Mouse (Mus musculus) layer of hippocampus, adult 2 months (tissue): ENCODE data around the gene Lrch4. TPM values are rescaled to one million over a fixed set of nuclear protein-coding genes. Genes with fewer than 3 reads are reported as not detected.
A peak's percentile ranks its signal among the peaks of the same experiment; 100 is the strongest.

ENCODE experiments used
- DNase-seq, 2 experiments: peaks; one replicate each; pipeline ENCODE4 v3.0.0; 2022; ENCODE audit warnings: low spot score in 2 of 2
- H3K27ac ChIP-seq: fragments of 200-600 bp; 2 replicates; pipeline ENCODE4 v1.8.1; 2022
- H3K4me3 ChIP-seq: fragments of 200-600 bp; 2 replicates; pipeline ENCODE4 v1.8.1; 2022; ENCODE audit warnings: mild to moderate bottlenecking
- CTCF ChIP-seq: fragments of 200-600 bp; conservative IDR thresholded peaks from 2 replicates; pipeline ENCODE4 v1.8.1; 2022; ENCODE audit warnings: antibody characterized with exemption, mild to moderate bottlenecking, moderate library complexity
- total RNA-seq, 2 experiments: library from RNA; stranded (reverse); gene quantifications; 2 replicates each; pipeline ENCODE4 v1.2.3; 2021

The Lrch4 gene
- total RNA-seq, 2 experiments from 2014 or later: 25.4 to 28.1 TPM

DNA sequence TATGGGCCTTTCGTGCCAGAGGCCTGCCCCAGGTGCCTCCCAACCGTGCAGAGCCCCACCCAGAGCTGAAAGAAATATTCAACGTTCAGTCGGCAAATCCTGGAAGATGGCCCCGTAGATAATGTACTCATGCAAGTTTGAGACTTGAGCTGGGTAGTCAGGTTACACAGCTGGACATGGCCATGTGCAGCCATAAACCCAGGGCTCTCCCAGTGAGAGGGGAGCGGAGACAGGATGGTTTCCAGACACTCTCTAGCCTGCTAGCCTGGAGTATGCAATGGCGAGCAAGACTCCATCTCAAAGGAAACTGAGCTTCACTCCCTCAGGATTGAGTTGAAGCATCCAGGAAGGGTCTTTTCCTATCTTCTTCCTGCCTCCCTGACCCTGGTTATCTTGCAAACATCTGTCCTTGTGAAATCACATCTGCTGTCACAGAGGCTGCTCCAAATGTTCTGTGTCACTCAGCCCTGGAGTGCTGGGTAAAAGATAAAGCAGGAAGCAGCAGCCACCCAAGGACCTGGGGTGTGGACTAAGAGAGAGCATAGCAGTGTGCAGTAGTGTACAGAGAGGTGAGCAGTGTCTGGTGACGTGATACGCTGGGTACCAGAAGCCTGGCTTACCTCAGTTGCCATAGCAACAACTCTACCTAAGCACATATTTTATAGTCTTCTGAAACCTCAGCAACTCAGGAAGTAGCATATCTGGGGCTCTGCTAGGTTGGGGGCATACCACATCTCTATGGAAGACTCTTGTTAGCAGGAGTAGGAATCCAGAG lies 19.1 kb downstream of the Lrch4 start:
- no peak overlapping the region for H3K4me3 ChIP-seq
- no peak overlapping the region for H3K27ac ChIP-seq
- no peak for TF ChIP-seq CTCF
- DNase-seq: no peak

- TF ChIP-seq CTCF: no peak
- no peak overlapping the region for H3K27ac ChIP-seq
- no peak for DNase-seq
- no peak overlapping the region for H3K4me3 ChIP-seq
Observed at GRCm38 (mm10) chr5:137649251-137649650, 20.3 kb downstream of the Lrch4 start.

GRCm38 (mm10) chr5:137649669-137650571 lies 21.0 kb downstream of the Lrch4 start:
- TF ChIP-seq CTCF: no peak
- no peak overlapping the region for H3K27ac ChIP-seq
- no peak for DNase-seq

GRCm38 (mm10) chr5:137652474-137652873 lies 23.6 kb downstream of the Lrch4 start:
- Histone ChIP-seq H3K27ac (no peak overlapping the region; the same call in 1 of the 2 replicates), H3K4me3 (no peak overlapping the region)
- TF ChIP-seq CTCF: peak; percentile 90
- DNase-seq: peak; percentile 55 to 76

More at GRCm38 (mm10) chr5:137649669-137650571, 21.0 kb downstream of the Lrch4 start:
- no peak overlapping the region for H3K4me3 ChIP-seq

DNA sequence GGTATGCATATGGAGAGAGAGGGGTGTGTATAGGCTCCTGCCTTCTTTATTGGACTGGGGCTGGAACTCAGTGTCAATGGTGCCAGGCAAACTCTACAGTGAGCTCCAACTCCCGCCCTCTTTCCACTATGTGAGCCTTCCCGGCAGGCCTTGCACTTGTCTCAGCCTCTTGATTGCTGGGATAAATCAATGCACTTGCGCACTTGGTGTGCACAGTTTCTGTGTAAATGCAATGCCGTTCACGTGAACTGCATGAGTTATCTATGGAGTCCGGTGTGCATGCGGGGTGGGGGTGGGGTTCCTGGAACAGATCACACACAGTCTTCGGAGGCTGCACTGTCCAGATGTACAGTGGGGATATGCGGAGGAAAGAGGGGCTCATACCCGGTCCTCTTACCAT lies 24.4 kb downstream of the Lrch4 start:
- DNase-seq: no peak
- no peak overlapping the region for H3K27ac ChIP-seq
- TF ChIP-seq CTCF: no peak
- H3K4me3 ChIP-seq: no peak overlapping the region

GRCm38 (mm10) chr5:137654746-137655145 lies 25.8 kb downstream of the Lrch4 start:
- H3K4me3 ChIP-seq: no peak overlapping the region
- TF ChIP-seq CTCF: peak; percentile 60
- no peak for DNase-seq
- no peak overlapping the region for H3K27ac ChIP-seq

DNA sequence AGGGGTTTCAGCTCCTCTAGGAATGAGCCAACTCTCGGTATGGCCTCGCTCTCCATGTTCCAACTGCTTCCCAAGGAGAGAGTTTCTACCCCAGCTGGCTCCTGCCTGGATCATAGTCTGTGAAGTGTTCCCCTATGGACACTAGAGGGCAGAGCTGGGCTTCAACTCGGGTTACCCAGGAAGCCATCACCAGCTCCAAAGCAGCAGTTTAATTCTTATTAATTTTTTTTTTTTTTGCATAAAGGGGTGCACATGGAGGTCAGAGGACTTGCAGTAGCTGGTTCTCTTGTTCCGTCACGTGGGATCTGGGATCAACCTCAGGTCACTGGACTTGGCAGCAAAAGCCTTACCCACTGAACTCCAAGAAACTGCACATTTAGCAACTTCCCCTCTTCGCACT lies 28.1 kb downstream of the Lrch4 start:
- peak; percentile 83 to 84 for DNase-seq

GRCm38 (mm10) chr5:137660064-137660688 lies 31.3 kb downstream of the Lrch4 start:
- no peak for DNase-seq
- TF ChIP-seq CTCF: no peak
- no peak overlapping the region for H3K4me3 ChIP-seq
- peak overlapping the region; percentile 23; the same call in 1 of the 2 replicates for H3K27ac ChIP-seq

More for the DNA sequence above, 28.1 kb downstream of the Lrch4 start:
- peak overlapping the region; percentile 71; the same call in 1 of the 2 replicates for H3K27ac ChIP-seq
- H3K4me3 ChIP-seq: no peak overlapping the region
- TF ChIP-seq CTCF: peak; percentile 91

DNA sequence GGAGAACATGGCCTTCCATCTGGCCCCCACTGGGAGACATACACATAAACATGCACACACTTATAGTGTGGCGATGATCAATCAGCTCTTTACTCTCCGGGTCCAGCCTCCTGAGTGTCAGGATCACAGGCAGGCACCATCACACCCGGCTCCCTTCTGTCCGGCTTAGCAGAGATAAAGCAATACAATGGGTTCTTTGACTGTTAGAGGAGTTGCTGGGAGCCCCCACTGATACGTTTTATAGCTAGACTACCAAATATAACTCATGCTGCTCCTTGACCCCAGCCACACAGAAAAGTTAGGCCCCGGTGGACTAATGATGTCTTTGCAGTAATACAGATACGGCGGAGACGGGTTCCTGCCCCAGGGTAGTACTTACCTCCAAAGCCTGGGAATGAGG lies 34.1 kb downstream of the Lrch4 start:
- H3K27ac ChIP-seq: no peak overlapping the region
- DNase-seq: no peak
- no peak overlapping the region for H3K4me3 ChIP-seq
- no peak for TF ChIP-seq CTCF

GRCm38 (mm10) chr5:137668971-137669370 lies 40.0 kb downstream of the Lrch4 start:
- no peak for DNase-seq
- Histone ChIP-seq H3K27ac (no peak overlapping the region), H3K4me3 (no peak overlapping the region)

DNA sequence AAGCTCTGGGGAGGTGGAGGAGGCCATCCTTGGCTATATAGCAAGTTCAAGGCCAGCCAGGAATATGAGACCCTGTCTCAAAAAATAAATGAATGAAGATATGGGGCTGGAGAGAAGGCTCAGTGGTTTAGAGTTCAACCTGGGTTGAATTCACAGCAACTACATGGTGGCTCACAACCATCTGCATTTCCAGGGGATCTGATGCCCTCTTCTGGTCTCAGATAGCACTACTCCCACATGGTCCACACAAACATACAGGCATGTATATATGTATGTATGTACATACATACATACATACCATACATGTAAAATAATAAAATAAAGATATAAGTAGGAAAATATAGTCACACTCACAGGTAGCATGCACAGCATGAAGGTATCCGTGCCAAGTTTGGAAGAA lies 41.3 kb downstream of the Lrch4 start:
- H3K4me3 ChIP-seq: no peak overlapping the region
- TF ChIP-seq CTCF: peak; percentile 61
- DNase-seq: no peak
- no peak overlapping the region for H3K27ac ChIP-seq

More at GRCm38 (mm10) chr5:137668971-137669370, 40.0 kb downstream of the Lrch4 start:
- no peak for TF ChIP-seq CTCF

DNA sequence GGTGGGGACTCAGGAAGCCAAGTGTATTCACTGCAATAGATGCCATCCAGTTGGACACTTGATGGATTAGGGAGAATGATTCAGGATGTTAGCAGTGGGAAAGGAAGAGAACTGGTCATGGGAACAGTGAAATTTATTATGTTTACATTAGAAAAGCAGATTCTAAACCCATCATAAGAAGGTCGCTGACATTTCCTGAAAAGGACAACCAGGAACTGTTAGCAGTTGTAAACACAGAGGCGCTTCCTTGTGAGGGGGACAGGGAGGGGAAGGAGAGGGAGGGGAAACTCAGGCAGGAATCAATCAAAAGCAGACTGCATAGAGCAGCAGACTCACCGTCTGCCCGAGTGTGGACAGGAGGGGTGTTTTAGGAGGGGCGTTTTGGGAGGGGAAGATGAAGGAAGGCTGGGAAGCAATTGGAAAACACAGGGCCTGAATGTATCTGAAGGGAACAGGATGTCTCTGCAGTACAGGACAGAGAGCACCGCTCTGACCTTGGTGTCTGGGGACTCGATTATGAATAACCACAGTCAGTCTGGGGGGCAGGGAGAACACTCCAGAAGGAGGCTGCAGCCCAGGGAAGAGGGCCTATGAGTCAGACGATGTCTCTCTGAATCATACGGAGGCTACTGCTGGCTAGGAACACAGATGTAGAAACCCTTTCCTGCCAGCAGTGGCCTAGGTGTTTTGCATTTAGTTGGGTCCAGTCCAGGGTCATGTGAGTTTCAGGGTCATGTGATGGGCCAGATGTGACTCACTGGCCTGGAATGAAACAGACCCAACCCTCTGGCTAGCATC lies 42.7 kb downstream of the Lrch4 start:
- peak overlapping the region; percentile 17; the same call in 1 of the 2 replicates for H3K4me3 ChIP-seq
- no peak for DNase-seq
- H3K27ac ChIP-seq: peak overlapping the region; percentile 73
- TF ChIP-seq CTCF: no peak
